Mouse (Mus musculus): ENCODE measurements around the gene Pabpc1l. TPM values are rescaled to one million over a fixed set of nuclear protein-coding genes. Genes with fewer than 3 reads are reported as not detected.

Pabpc1l gene
- polyA plus RNA-seq (2012; rRNA removed): 0.78 and 1.0 TPM in 2 replicates

DNA sequence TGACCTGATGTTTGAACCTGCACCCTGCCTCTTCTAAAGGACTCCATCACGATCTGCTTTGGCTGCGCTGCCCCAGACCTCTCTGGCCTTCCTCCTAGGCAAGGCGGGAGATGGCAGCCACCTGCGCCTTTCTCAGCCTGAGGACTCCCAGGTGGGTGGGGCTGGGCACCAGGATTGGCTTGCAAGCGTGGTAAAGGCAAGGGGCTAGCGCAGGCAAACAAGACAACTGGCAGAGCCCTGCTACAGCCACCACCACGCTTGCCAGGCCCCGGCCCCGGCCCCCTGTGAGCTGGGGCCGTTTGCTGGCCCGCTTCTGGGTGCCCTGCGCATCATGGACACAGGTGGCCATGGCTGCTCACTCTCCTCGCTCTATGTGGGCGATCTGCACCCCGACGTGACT, at the start of gene Pabpc1l:
TSS of gene Pabpc1l (plus strand) at position 301 of the 400 bp plus-strand sequence.
- H3K4me1 ChIP-seq (ENCODE audit: control insufficient read depth, insufficient read depth, low read length): no peaks in the 10 kb centered on the region
- no peak for TF ChIP-seq CTCF (IDR thresholded peaks at IDR 0.05; ENCODE audit: extremely low read depth, insufficient read depth, low read length)
- TF ChIP-seq POLR2A (IDR thresholded peaks at IDR 0.05; ENCODE audit: extremely low read depth, insufficient read depth, low read length): no peak
- no peak within 1 kb of the TSS for H3K27ac ChIP-seq (ENCODE audit: insufficient read depth, low read length)
- no peak within 1 kb of the TSS for H3K4me3 ChIP-seq (ENCODE audit: insufficient read depth, low read length)

DNA sequence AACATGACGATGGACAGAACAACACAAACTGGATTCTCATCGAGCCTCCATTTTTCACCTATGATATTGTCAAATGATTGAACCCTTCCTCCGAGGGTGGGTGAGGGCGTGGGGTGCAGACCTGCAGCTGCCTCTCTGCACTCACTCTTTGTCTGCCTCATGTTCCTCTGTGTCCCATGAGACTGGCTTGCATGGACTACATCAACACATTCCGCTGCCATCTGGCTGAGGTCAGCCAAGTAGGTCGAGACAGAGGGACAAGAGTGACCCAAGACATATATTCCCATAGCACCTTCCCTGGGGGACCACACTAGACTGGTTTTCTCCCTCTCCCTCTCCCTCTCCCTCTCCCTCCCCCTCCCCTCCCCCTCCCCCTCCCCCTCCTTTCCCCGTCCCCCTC, 48.8 kb upstream of the Pabpc1l start:
- H3K4me1 ChIP-seq (ENCODE audit: control insufficient read depth, insufficient read depth, low read length): no peaks in the 10 kb centered on the region
- H3K27ac ChIP-seq (ENCODE audit: insufficient read depth, low read length): no peak overlapping the region
- no peak overlapping the region for H3K4me3 ChIP-seq (ENCODE audit: insufficient read depth, low read length)
- TF ChIP-seq CTCF (IDR thresholded peaks at IDR 0.05; ENCODE audit: extremely low read depth, insufficient read depth, low read length) (no peak), POLR2A (IDR thresholded peaks at IDR 0.05; ENCODE audit: extremely low read depth, insufficient read depth, low read length) (no peak)

DNA sequence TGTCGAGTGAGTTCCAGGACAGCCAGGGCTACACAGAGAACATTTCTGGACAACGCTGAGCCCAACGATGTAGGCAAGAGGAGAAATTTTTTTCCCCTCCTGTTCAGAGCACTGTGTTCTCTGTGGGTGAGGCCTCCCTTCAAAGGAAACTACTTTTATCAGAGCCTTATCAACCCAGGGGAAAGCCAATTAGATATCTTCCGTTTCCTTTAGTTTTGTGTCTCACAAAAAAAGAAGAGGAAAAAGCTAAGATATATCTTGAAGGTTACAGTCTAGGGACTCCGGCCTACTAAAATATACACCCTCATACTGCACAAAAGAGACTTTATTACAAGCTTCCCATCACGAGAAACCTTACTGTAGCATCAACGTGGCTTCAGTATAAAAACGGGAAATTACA, 38.0 kb upstream of the Pabpc1l start:
- no peak for TF ChIP-seq CTCF (IDR thresholded peaks at IDR 0.05; ENCODE audit: extremely low read depth, insufficient read depth, low read length)
- no peak overlapping the region for H3K4me3 ChIP-seq (ENCODE audit: insufficient read depth, low read length)
- no peak overlapping the region for H3K27ac ChIP-seq (ENCODE audit: insufficient read depth, low read length)
- H3K4me1 ChIP-seq (ENCODE audit: control insufficient read depth, insufficient read depth, low read length): no peaks in the 10 kb centered on the region

DNA sequence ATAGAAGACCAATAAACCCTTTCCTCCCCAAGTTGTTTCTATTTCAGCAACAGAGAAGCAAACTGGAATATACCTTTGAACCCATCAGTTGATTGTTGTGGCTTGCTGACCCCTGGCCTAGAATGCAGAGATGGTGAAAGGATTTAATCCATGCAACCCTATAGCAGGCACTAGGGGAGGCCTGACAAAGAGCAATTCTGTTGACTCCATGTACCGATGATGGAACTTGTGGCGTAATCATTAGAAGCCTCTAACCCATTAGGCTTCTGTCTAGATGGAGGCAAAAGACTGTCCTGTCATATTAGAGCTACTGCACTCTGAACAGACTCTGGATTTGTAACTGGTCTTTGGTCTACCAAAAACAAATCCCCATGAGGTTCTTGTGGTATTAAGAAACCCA, 32.4 kb upstream of the Pabpc1l start:
- Histone ChIP-seq H3K4me3 (ENCODE audit: insufficient read depth, low read length) (no peak overlapping the region), H3K27ac (ENCODE audit: insufficient read depth, low read length) (no peak overlapping the region), H3K4me1 (ENCODE audit: control insufficient read depth, insufficient read depth, low read length) (peaks cover 4% of the 10 kb centered on the region)
- TF ChIP-seq POLR2A (IDR thresholded peaks at IDR 0.05; ENCODE audit: extremely low read depth, insufficient read depth, low read length) (no peak), CTCF (IDR thresholded peaks at IDR 0.05; ENCODE audit: extremely low read depth, insufficient read depth, low read length) (no peak)

DNA sequence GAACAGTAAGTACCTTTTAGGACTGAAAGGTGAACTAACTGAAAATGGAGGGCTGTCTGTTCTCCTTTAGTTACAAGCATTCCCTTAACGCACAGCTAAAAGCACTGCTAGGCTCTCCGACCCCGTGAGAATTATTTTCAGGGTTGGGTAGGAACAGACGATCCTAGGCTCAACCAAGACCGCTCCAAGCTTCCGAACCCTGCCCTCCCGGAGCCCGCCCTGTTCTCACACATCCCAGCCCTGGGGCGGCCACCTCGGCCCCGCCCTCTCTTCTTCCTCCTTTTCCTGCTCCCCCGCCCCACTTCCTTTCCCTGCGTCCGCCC, 30.6 kb upstream of the Pabpc1l start, which contains the start of gene Ywhab:
TSS of gene Ywhab (plus strand) at position 307 of the 323 bp plus-strand sequence.
- H3K4me3 ChIP-seq (ENCODE audit: insufficient read depth, low read length): peak within 1 kb of the TSS; percentile 85

DNA sequence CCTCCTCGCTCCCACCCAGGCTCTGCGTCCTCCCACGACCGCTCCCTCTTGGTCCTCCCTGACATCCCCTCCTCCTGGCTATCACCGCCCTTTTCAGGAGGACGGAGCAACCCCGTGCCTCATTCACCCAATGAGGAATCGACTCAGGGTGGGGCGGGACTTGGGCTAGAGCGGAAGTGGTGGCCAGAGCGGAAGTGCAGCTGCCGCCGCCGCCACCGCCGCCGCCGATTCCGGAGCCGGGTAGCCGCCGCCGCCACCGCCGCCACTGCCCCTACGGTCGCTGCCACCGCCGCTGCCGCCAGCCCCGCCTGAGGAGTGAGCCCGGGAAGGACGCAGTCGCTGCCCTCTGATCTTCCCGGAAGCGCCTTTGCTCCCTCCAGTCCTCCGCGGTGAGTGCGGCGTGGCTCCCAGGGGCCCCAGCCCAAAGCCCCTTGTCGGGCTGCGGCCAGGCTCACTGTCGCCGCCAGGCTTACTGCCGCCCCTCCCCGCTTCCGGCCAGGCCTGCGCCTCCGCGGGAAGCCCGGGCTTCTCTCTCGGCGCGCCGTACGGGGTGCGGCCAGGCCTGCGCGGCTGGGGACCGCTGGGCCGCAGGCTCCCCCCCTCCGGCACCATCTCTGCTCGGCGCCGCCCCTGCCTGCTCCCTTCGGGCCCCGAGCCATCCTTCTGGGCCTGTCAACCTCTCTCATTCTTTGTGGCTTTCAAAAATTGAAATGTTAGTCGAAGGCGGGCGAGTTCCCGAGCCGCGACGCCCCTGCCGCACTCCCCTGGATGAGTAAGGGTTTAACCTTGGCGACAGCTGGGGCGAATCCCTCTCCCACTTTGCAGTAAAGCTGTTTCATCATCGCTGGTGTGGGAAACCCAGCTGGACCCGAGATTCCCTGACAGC, 30.0 kb upstream of the Pabpc1l start:
- H3K4me3 ChIP-seq (ENCODE audit: insufficient read depth, low read length): peak overlapping the region; percentile 85
- no peak for TF ChIP-seq CTCF (IDR thresholded peaks at IDR 0.05; ENCODE audit: extremely low read depth, insufficient read depth, low read length)
- TF ChIP-seq POLR2A (IDR thresholded peaks at IDR 0.05; ENCODE audit: extremely low read depth, insufficient read depth, low read length): peak; percentile 75

More for the DNA sequence above, 30.6 kb upstream of the Pabpc1l start, which contains the start of gene Ywhab:
- Histone ChIP-seq H3K27ac (ENCODE audit: insufficient read depth, low read length) (peak within 1 kb of the TSS; percentile 96), H3K4me1 (ENCODE audit: control insufficient read depth, insufficient read depth, low read length) (peaks cover 6% of the 10 kb centered on the region)
- TF ChIP-seq POLR2A (IDR thresholded peaks at IDR 0.05; ENCODE audit: extremely low read depth, insufficient read depth, low read length) (no peak), CTCF (IDR thresholded peaks at IDR 0.05; ENCODE audit: extremely low read depth, insufficient read depth, low read length) (no peak)

DNA sequence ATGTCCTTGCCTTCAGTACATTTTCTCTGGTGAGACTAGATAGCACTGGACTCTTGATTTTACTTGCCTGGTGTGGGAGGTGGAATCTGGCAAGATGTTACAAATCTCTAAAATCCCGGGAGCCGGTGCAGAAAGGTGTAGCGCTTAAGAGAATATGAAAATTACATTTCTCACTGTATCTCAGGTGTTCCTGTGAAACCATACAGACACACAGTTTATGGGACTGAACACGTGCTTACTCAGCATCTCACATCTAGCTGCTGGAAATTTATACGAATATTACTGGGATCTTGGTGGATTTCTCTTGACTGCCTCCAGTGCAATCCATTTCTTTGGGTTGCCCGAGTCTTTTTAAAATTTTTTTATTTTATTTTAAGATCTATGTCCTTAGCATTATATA, 29.0 kb upstream of the Pabpc1l start:
- peak overlapping the region; percentile 85 for H3K4me3 ChIP-seq (ENCODE audit: insufficient read depth, low read length)
- no peak overlapping the region for H3K27ac ChIP-seq (ENCODE audit: insufficient read depth, low read length)
- TF ChIP-seq POLR2A (IDR thresholded peaks at IDR 0.05; ENCODE audit: extremely low read depth, insufficient read depth, low read length) (no peak), CTCF (IDR thresholded peaks at IDR 0.05; ENCODE audit: extremely low read depth, insufficient read depth, low read length) (no peak)
- H3K4me1 ChIP-seq (ENCODE audit: control insufficient read depth, insufficient read depth, low read length): peaks cover 7% of the 10 kb centered on the region

More for the DNA sequence above, 30.0 kb upstream of the Pabpc1l start:
- H3K27ac ChIP-seq (ENCODE audit: insufficient read depth, low read length): peak overlapping the region; percentile 96
- peaks cover 7% of the 10 kb centered on the region for H3K4me1 ChIP-seq (ENCODE audit: control insufficient read depth, insufficient read depth, low read length)

DNA sequence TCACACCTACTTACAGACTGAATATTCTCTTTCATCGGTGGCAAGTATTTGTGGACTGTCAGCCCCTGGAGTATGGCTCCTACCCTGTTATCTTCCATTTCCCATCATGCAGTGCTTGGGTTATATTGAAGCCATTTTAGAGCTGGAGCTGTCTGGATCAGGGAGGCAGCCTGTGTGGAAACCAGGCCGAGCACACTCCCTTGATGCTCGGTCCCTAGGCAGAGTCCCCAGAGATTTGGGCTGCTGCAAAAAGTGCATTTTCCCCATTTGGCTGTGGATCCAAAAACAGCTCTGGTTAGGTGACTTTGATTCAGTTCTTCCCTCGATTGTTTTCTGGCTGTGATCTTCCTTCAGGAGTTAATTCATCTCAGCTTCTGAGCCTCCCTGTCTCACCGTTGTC, 28.4 kb upstream of the Pabpc1l start:
- TF ChIP-seq POLR2A (IDR thresholded peaks at IDR 0.05; ENCODE audit: extremely low read depth, insufficient read depth, low read length) (no peak), CTCF (IDR thresholded peaks at IDR 0.05; ENCODE audit: extremely low read depth, insufficient read depth, low read length) (no peak)
- Histone ChIP-seq H3K4me3 (ENCODE audit: insufficient read depth, low read length) (peak overlapping the region; percentile 85), H3K27ac (ENCODE audit: insufficient read depth, low read length) (no peak overlapping the region), H3K4me1 (ENCODE audit: control insufficient read depth, insufficient read depth, low read length) (peaks cover 12% of the 10 kb centered on the region)

DNA sequence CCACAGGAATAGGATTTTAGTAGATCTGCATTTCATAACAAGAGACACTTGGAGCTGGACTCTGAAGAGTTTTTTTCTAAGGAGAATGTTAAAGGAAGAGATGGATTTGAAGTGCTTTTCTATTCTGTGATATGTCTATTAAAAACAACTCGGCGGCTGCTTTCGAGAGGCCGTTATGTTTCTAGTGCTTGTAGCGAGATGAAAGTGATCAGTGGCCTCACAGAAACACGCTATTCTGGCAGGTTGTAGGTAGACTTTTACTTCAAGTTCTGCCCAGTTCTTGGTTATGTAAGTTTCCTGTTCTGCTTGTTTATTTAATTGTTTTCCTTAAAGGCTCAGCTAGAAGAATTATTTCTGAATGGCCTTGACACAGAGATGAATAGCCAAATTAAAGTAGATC, 26.3 kb upstream of the Pabpc1l start:
- peaks cover 20% of the 10 kb centered on the region for H3K4me1 ChIP-seq (ENCODE audit: control insufficient read depth, insufficient read depth, low read length)
- no peak overlapping the region for H3K4me3 ChIP-seq (ENCODE audit: insufficient read depth, low read length)
- TF ChIP-seq CTCF (IDR thresholded peaks at IDR 0.05; ENCODE audit: extremely low read depth, insufficient read depth, low read length) (no peak), POLR2A (IDR thresholded peaks at IDR 0.05; ENCODE audit: extremely low read depth, insufficient read depth, low read length) (no peak)
- no peak overlapping the region for H3K27ac ChIP-seq (ENCODE audit: insufficient read depth, low read length)

DNA sequence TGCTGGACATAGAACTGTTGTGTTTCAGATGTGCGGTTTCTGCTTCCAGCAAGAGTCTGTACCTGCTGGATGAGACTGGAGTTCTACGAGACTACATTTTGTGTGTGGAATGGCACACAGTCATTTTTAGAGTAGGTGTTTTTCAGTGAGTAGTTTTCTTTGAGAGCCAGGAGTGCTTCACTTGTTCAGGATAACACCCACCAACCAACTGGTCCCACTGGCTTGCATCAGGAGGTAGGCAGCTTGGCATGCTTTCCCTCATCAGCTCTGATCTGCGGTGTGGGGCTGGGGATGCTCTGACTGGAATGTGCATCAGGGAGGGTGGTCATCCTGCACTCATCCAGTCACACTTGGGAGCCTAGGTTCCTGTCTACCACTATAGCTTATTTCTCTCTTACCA, 22.6 kb upstream of the Pabpc1l start:
- Histone ChIP-seq H3K4me3 (ENCODE audit: insufficient read depth, low read length) (no peak overlapping the region), H3K27ac (ENCODE audit: insufficient read depth, low read length) (no peak overlapping the region), H3K4me1 (ENCODE audit: control insufficient read depth, insufficient read depth, low read length) (peaks cover 21% of the 10 kb centered on the region)
- TF ChIP-seq CTCF (IDR thresholded peaks at IDR 0.05; ENCODE audit: extremely low read depth, insufficient read depth, low read length): no peak
- TF ChIP-seq POLR2A (IDR thresholded peaks at IDR 0.05; ENCODE audit: extremely low read depth, insufficient read depth, low read length): no peak
